Mouse (Mus musculus) layer of hippocampus, adult 11-12 months (tissue): ENCODE measurements at regions not wholly inside any gene's neighbourhood (a gene's known extent, or its start where the extent isn't known, plus 50 kb on each side); places are given as distances from the start of the nearest gene placed in this dataset.
"Not testable (repeated sequence)": the region's sequence is repeated elsewhere in the genome, so short reads cannot be mapped to it uniquely, and the experiment has no call there.

Experiments used
- DNase-seq: peaks from one replicate; pipeline ENCODE4 v3.0.0; 2022; ENCODE audit warnings: low spot score

- no peak for DNase-seq
Observed at GRCm38 (mm10) chr1:47299311-47299710, 406.7 kb upstream of the Slc39a10 start.

GRCm38 (mm10) chr1:47285639-47286038 lies 393.0 kb upstream of the Slc39a10 start:
- DNase-seq: no peak

DNA sequence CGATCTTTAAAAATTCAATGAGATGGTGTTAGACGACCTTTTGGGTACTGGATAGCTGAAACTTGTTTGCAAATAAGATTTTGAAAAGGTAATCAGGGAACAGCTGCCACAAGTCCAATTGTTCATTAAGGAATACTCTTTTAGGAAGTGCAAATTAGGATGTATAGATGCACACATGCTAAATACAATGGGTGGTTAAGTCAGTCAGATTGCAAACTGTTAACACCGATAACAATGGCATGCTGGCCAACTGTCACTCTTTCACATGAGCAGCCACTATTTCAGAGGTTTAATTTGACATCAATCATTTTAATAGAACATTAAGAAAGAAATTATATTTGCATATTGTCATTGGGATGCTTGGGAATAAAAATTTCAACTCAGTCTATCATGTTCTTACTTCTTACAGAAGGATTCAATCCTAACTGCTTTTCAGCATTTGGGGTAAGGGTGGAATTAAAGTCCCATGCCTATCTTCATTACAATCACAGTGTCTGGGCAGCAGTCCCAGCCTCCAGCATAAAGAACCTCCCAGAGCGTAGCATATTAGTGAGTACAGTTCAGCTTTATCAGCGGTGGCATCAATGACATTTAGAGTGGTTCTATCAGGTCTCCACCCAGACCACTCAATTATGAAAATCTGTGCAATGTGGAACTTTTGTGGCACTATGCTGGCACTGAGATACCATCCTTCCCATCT lies 385.8 kb upstream of the Slc39a10 start:
- DNase-seq: no peak

DNA sequence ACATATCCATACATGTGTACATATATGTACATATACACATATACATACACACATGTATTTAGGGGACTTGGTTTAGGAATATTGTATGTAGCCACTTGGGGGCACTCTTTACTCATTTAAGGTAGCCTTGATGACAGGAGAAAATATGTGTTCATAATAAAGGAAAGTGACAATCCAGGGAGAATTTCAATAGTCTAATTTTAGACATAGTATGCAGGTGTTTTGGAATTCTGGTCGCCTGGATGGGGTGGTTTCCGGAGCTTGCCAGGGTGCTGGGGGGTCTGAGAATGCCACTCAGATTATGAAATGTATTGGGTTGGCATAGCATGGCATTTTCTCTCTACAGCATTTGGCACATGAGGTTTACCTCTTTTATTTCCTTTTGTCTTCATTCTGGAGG lies 385.2 kb upstream of the Slc39a10 start:
- peak; percentile 60 for DNase-seq

GRCm38 (mm10) chr1:47272131-47272530 lies 379.5 kb upstream of the Slc39a10 start:
- DNase-seq: no peak

GRCm38 (mm10) chr1:47263611-47264010 lies 371.0 kb upstream of the Slc39a10 start:
- DNase-seq: no peak

- DNase-seq: no peak
Observed at GRCm38 (mm10) chr1:47261505-47262130, 369.0 kb upstream of the Slc39a10 start.

GRCm38 (mm10) chr1:47250706-47251105 lies 358.1 kb upstream of the Slc39a10 start:
- not testable (repeated sequence) for DNase-seq

- DNase-seq: no peak
Observed at GRCm38 (mm10) chr1:47217088-47217487, 324.4 kb upstream of the Slc39a10 start.

DNA sequence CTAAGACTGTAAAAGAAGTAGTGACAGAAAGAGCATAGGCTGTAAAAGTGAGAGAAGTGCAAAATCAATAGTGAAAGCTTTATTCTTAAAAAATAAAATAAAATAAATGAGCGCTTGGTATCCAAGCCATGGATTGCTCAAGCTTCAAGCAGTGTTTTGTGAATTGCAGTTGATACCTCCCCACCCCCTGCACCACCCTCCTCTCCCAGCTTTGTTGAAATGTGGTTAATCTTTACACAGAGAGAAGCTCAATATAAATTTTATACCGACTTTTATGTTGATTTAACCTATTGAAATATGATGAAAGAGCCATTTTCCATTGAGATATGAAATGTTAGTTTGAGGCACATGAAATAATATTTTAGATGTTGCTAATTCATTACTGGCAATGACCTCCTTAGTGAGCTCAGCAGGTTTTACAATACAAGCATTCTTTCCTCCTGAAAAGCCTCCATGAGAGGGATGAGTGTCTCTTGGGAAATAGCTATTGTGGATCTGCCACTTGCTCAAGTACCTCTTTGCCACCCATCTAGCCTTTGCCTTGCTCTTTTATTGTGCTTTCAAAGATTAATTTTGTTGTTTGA lies 323.9 kb upstream of the Slc39a10 start:
- no peak for DNase-seq

DNA sequence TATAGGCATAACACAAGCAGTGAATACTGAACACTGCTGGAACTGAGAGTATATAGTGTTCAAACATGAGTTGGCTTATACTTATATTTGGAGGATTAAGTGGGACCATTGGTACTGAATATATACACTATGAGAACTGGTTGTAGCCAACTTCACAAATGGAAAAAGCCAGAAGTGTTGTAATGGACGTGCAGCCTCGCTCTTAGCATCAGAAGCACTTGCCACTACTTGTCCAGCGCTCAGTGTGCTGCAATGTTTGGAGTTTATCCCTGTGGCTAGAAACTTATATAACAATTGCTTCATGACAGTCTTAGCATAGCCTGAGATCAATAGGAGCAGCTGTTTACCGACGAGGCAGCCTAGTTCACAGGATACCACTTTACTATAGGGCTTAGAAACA lies 320.8 kb upstream of the Slc39a10 start:
- DNase-seq: no peak

GRCm38 (mm10) chr1:47193001-47193400 lies 300.3 kb upstream of the Slc39a10 start:
- DNase-seq: peak; percentile 65

- no peak for DNase-seq
Observed at GRCm38 (mm10) chr1:47164417-47164816, 271.8 kb upstream of the Slc39a10 start.

DNA sequence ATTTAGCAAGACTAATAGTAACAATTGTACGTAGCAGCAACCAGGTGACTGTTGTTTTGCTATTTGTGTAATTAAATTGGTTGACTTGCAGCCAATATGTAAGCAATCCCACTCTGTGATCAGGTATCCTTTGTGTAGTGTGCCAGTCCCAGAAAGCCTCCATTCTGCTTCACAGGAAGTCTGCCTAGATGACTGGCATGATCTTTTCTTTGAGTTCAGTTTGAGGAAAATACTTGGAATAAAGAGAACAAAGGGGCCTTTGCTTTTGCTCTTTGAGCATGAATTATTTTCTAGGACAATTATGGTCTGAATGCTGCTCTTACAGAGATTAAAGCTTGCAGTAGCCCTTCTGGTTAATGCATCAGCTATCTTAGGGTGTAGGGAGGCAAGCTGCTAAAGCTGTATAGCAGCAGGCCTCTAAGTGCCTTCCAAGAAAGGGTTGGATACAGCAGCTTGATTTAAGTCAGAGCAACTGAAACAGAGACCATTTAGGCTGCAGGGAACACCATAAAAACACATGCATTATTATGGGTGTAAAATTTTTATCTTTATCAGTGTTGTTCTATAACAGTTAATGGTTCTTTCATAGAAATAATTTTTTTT lies 271.3 kb upstream of the Slc39a10 start:
- DNase-seq: no peak

DNA sequence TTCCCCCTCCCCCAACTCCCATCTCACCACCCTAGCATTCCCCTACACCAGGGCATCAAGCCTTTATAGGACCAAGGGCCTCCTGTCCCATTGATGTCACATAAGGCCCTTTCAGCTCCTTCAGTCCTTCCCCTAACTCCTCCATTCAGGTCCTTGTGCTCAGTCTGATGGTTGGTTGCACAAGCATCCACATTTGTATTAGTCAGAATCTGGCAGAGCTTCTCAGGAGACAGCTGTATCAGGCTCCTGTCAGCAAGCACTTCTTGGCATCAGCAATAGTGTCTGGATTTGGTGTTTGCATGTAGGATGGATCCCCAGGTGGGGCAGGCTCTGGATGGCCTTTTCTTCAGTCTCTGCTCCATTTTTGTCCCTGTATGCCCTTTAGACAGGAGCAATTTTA lies 237.4 kb upstream of the Slc39a10 start:
- DNase-seq: peak; percentile 12

DNA sequence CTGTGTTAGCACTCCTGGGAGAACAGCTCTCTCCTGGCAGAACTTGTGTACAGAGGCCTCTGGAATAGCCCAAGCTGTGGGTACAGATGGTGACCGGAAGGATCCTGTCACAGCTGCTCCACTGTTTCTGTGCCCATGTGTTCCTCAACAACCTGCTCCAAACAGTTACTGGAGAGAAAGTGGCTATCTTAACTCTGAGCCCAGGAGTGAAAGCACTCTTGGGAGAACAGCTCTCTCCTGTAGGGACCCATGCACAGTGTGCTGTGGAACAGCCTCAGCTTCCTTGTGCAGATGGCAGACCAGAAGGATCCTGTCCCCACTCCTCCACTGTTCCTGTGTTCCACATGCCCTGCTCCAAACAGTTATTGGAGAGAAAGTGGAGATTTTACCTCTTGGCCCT lies 227.0 kb upstream of the Slc39a10 start:
- peak; percentile 63 for DNase-seq

- DNase-seq: not testable (repeated sequence)
Observed at GRCm38 (mm10) chr1:47116681-47117080, 224.0 kb upstream of the Slc39a10 start.

DNA sequence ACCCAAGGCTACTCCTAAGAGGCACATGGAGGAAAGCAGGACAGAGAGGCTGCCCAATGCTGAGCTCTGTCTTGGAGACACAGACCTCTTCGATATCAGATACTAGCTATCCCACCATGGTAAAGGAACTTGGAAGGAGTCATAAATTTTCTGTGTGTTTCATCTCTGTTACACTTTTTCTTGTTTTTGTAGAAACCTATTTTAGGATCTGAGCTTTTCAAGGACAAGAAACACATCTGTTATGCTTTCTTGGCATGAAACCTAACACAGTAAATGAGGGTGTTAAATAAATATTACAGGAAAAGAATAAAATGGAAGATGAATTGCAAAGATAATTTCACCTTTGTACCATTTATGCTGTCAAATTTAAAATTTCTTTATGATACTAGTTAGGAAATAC lies 219.8 kb upstream of the Slc39a10 start:
- DNase-seq: no peak

DNA sequence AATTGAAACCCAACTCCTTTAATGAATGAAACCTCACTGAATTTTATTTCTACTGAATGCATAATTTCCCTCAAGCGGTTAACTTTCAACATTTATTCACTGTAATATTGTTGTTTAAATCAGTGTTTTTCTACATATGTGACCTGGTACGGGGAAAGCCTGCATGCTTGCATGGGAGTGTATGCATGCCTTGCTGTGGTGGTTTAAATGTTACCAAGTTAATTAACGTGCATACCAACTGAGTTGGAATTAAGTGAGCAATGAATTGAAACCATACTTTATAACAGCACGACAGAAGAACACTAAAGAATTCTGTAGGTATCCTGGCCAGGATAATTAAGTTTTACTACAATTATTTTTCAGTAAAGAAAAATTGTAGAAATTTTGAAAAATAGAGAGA lies 211.4 kb upstream of the Slc39a10 start:
- DNase-seq: no peak

GRCm38 (mm10) chr1:47103321-47103988 lies 210.8 kb upstream of the Slc39a10 start:
- DNase-seq: no peak

DNA sequence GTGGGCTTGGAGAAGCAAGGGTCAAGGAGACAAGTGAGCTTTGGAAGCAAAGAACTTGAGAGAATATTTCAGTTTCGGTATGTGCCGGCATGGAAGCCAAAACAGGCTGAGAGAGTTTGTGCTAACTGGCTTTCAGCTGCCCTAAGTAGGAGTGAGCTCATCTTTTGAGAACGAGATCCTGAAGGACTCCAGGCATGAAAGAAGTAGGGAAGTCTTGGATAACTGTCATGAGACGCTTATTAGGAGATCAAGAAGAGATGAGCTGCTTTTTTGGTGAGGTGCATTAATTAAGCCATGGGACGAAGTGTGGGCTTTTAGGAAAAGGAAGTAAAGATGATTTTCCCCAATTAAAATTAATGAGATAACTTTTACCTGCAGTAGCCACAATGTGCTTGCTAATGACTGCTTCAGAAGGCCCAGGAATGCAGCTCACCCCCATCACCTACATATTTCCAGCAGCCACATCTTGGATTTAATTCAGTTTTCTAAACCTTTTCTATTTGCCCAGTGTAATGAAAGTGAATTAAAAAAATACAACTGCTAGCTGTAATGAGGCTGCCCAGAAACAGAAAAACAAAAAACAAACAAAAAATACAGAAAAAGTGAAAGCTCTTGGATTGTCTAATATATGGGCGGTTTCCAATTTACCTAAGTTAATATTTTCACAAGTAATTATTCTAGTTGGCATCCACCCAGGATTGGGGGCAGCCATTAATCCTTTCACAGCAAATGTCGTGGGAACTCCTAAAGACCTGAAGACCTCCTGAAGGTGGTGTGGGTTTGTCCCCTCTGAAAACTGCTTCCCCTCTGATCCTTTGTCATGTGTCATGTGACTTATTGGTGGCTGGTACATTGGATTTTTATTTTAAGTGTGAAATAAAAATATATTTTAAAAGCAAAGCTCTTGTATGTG lies 204.7 kb upstream of the Slc39a10 start:
- DNase-seq: no peak
